Mouse (Mus musculus) hindbrain, embryonic 15.5 days (tissue): ENCODE results near the gene Tyw3. TPM values are rescaled to one million over a fixed set of nuclear protein-coding genes. Genes with fewer than 3 reads are reported as not detected.
A peak's percentile ranks its signal among the peaks of the same experiment; 100 is the strongest.

Experiments used
- ATAC-seq: fragments of 200-750 bp; cut with Nextera tagmentation; 2 replicates; pipeline ENCODE4 v1.8.0; 2017; ENCODE audit warnings: low read depth, moderate number of reproducible peaks, moderate TSS enrichment; ENCODE audit not compliant: low FRiP score
- H3K27ac ChIP-seq: fragments of 300-500 bp; sonication (generic); replicated peaks from 2 replicates; pipeline ENCODE4 v1.5.1; 2015; ENCODE audit warnings: mild to moderate bottlenecking, inconsistent platforms
- H3K27me3 ChIP-seq: fragments of 300-500 bp; sonication (generic); 2 replicates; pipeline ENCODE4 v1.6.1; 2015; ENCODE audit warnings: control low read depth, inconsistent platforms
- H3K36me3 ChIP-seq: fragments of 300-500 bp; sonication (generic); 2 replicates; pipeline ENCODE4 v1.6.1; 2015; ENCODE audit warnings: control low read depth, inconsistent platforms
- H3K4me1 ChIP-seq: fragments of 300-500 bp; sonication (generic); replicated peaks from 2 replicates; pipeline ENCODE4 v1.6.1; 2015; ENCODE audit warnings: control low read depth, inconsistent platforms
- H3K4me2 ChIP-seq: fragments of 300-500 bp; sonication (generic); 2 replicates; pipeline ENCODE4 v1.6.1; 2015; ENCODE audit warnings: moderate library complexity, mild to moderate bottlenecking, inconsistent platforms
- H3K4me3 ChIP-seq: fragments of 300-500 bp; sonication (generic); 2 replicates; pipeline ENCODE4 v1.5.1; 2015; ENCODE audit warnings: mild to moderate bottlenecking, inconsistent platforms
- H3K9ac ChIP-seq: fragments of 300-500 bp; sonication (generic); 2 replicates; pipeline ENCODE4 v1.6.1; 2015; ENCODE audit warnings: inconsistent platforms
- H3K9me3 ChIP-seq: fragments of 300-500 bp; sonication (generic); 2 replicates; pipeline ENCODE4 v1.6.1; 2016; ENCODE audit warnings: control low read depth, inconsistent platforms
- WGBS: fragments of 180-500 bp; shearing (Covaris S2); methylation state at CpG from one replicate; pipeline ENCODE4 v1.1.7; 2015; 5-methylcytosine and 5-hydroxymethylcytosine counted together
- polyA plus RNA-seq: library from polyadenylated mRNA; unstranded; fragments of >200 nt; fragmentation: Nextera tagmentation; extraction: Ambion mirVana; gene quantifications from 2 replicates; pipeline ENCODE4 v1.2.1, GENCODE M21; 2015

Gene Tyw3
- polyA plus RNA-seq, 1 experiment from 2014 or later = 11.9 TPM

DNA sequence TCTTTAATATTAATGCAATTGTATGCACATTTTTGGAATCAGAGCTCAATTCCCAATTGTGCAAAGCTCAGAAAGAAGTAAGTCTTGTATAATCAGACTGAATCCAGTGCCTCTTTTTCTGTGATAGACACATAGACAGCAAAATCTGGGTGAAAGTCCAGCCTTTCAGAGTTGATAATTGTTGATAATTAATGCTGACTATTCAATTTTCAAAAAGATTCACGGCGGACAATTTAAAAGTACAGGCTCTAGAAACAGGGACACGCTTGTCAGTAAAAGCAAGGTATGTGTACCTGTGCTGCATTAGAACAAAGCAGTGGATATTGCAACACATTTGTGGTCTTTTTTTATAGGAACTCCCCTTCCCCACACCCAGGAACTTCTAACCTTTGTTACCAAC lies 34.7 kb downstream of the Tyw3 start:
- no peak overlapping the region for H3K4me2 ChIP-seq
- H3K9ac ChIP-seq = no peak overlapping the region
- no peaks in the 10 kb centered on the region for H3K4me1 ChIP-seq
- no peaks in the 10 kb centered on the region for H3K27me3 ChIP-seq
- ATAC-seq = no peak
- no peaks in the 10 kb centered on the region for H3K36me3 ChIP-seq
- no peak overlapping the region for H3K4me3 ChIP-seq
- H3K27ac ChIP-seq = no peak overlapping the region
- 98% methylated on average over 3 of the region's 3 CpGs for WGBS
- H3K9me3 ChIP-seq = no peaks in the 10 kb centered on the region

DNA sequence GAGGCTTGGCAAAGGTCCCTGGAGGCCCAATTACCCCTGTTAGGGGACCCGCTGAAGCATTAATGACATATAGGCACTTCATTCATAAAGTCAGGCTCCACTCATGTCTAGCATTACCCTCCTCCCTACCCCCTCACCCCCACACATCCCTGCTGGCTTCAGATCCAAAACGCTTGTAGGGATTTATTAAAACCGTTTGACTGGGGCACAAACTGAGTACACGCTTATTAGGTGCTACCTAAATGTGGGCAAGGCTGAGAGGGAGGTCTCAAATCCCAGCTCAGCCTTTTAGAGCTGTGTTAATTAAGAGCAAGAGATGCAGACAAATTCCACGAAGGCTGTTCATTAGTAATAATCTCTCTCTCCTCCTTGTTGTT lies 45.9 kb downstream of the Tyw3 start:
- H3K4me3 ChIP-seq = no peak overlapping the region
- H3K27me3 ChIP-seq = peaks cover 7% of the 10 kb centered on the region; the same call in 1 of the 2 replicates
- no peak overlapping the region for H3K9ac ChIP-seq
- no peak overlapping the region for H3K4me2 ChIP-seq
- no peak overlapping the region for H3K27ac ChIP-seq
- ATAC-seq = peak; percentile 56; the same call in 1 of the 2 replicates
- peaks cover 19% of the 10 kb centered on the region for H3K4me1 ChIP-seq
- WGBS = 25% methylated on average over 5 of the region's 5 CpGs
- H3K36me3 ChIP-seq = no peaks in the 10 kb centered on the region
- no peaks in the 10 kb centered on the region for H3K9me3 ChIP-seq

DNA sequence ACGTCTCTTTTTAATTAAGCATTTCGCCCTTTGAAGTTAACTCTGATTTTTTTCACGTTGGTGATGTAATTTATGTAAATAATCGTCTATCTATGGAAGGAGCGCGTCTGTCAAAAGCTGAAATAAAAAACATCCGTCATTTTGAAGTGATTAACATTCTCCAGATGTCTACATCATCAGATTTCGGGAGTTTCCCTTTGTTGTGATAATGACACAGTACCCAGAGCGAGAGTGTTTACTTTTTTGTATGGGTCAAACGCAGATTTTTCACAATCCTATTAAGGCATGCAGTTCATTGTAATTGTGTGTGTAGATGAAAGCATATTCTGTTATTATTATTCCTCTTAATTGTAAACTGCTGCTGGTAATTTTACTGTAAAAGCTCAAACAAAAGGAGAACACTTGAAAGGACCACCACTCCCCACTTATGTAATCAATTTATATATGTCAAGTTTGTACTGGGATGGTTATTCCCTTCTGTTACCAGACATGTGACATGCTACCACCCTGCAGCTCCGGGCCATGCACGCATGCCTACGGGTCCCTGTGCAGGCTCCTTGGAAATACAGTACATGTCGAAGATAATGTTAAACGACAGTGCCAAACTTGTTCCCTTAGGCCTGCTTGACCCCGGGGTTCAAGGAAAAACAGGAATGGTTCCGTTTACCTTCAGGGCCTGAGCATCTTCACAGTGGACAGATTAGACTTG lies 46.4 kb downstream of the Tyw3 start:
- Histone ChIP-seq H3K36me3 (no peaks in the 10 kb centered on the region), H3K9ac (no peak overlapping the region), H3K27me3 (peaks cover 7% of the 10 kb centered on the region; the same call in 1 of the 2 replicates), H3K4me3 (no peak overlapping the region), H3K4me1 (peaks cover 19% of the 10 kb centered on the region), H3K27ac (no peak overlapping the region), H3K9me3 (no peaks in the 10 kb centered on the region), H3K4me2 (no peak overlapping the region)
- WGBS = 30% methylated on average over 17 of the region's 17 CpGs
- peak; percentile 59; the same call in 1 of the 2 replicates for ATAC-seq

- H3K27ac ChIP-seq = no peak overlapping the region
- H3K27me3 ChIP-seq = peaks cover 7% of the 10 kb centered on the region; the same call in 1 of the 2 replicates
- ATAC-seq = no peak
- no peaks in the 10 kb centered on the region for H3K9me3 ChIP-seq
- WGBS = 22% methylated on average over 8 of the region's 8 CpGs
- H3K4me2 ChIP-seq = no peak overlapping the region
- no peak overlapping the region for H3K9ac ChIP-seq
- no peak overlapping the region for H3K4me3 ChIP-seq
- H3K4me1 ChIP-seq = peaks cover 19% of the 10 kb centered on the region
- no peaks in the 10 kb centered on the region for H3K36me3 ChIP-seq
These were observed 48.0 kb downstream of the Tyw3 start for GRCm38 (mm10) chr3:154548868-154549301.

DNA sequence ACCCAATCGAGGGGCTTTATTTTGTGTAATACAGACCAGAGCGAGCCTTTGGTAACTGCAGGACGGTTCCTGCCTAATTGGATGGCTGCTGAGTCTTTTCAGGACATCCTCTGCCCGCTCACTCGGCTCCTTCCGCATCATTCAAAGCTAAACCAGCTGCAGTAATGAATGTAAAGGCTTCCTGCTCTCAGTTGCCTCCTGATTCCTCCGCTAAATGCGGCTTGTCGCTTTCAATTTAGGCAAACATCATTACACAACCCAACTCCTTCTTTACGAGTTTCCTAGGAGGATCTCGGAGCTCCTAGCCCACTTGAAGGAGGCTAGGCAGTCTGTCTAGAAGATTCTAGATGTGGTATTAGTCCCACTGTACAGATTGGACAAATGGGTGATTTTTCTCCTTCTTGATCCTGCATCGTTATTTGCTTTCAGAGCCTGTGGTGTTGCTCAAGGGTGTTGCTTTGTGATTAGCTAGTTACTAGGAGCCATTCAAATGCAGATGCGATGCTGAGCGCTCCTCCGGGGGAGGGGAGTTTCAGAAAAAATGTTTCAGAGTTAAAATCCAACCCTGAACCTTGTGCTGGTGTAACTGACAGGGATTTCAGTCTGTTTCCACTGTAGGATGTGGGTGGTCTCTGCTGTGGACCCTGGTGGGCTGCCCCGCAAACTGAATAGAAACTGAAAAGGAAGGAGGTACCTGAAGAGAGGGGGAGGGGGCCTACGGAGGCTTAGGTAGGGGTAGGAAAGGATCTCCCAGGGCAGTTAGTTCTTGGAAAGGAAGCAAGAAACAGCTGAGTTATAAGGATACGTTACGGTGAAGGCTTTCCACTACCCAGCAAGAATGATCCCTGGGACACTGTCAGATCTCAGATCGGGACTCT lies 49.1 kb downstream of the Tyw3 start:
- Histone ChIP-seq H3K9me3 (no peaks in the 10 kb centered on the region), H3K27me3 (peaks cover 7% of the 10 kb centered on the region; the same call in 1 of the 2 replicates), H3K4me2 (peak overlapping the region; percentile 37), H3K4me3 (peak overlapping the region; percentile 9), H3K27ac (no peak overlapping the region), H3K4me1 (peaks cover 19% of the 10 kb centered on the region), H3K36me3 (no peaks in the 10 kb centered on the region), H3K9ac (no peak overlapping the region)
- WGBS = 6% methylated on average over 20 of the region's 20 CpGs
- peak; percentile 44 for ATAC-seq

DNA sequence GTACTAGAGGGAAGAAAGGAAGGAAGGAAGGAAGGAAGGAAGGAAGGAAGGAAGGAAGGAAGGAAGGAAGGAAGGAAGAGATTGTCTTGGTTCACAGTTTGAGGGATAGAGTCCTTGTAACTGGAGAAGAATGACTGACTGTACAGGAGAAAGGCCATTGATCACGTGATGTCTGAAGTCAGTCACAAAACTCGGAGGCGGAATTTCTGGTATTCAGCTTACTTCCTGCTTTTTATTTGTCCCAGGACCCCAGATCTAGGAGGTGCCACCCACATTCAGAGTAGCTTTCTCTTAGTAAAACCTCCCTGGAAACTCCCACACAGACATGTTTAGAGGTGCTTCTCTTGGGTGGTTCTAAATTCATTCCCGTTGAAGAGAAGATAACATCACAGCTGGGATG lies 50.7 kb downstream of the Tyw3 start:
- Histone ChIP-seq H3K4me3 (no peak overlapping the region), H3K9me3 (no peaks in the 10 kb centered on the region), H3K4me2 (no peak overlapping the region), H3K36me3 (no peaks in the 10 kb centered on the region), H3K27ac (no peak overlapping the region), H3K9ac (no peak overlapping the region), H3K4me1 (peaks cover 19% of the 10 kb centered on the region), H3K27me3 (peaks cover 7% of the 10 kb centered on the region; the same call in 1 of the 2 replicates)
- ATAC-seq = no peak
- 73% methylated on average over 4 of the region's 4 CpGs for WGBS

DNA sequence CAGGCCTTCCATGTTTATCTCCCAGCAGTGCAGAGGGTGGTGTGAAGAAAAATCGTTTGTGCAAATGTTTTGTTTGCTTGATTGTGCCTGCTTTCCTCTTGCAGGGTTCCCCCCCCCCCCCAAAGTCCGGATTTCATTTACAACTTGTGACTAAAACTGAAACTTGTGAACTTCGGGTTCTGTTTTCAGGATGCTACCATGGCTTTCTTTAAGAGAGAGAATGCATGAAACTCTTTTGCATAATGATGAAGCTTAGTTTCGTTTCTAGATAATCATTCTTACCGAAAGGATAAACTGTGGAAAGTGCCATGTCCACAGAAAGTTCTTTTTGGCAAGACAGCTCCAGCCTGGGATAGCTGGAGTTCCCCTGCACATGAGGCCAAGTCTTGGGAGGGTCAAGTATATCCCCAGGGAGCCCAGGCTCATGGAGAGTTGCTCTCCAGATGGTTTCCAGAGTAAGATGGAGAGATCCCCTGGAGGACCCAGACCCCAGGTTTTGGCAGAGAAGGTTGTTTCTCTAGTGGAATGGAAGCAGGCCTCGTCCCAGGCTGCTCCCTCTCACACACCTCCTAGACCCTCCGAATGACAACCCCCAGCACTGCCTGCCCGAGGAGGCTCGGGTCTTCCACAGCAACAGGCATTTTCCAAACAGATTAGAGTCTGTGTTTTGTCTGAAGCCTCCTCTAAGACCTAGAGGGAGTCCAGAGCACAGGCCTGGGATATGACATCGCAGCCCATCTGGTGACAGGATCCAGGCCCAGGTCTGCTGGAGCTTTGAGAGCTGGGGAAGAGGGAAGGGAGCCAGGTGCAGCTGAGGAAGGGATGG lies 56.6 kb downstream of the Tyw3 start:
- WGBS = 76% methylated on average over 10 of the region's 10 CpGs
- no peak overlapping the region for H3K9ac ChIP-seq
- no peaks in the 10 kb centered on the region for H3K36me3 ChIP-seq
- no peak for ATAC-seq
- H3K9me3 ChIP-seq = no peaks in the 10 kb centered on the region
- H3K27ac ChIP-seq = no peak overlapping the region
- no peaks in the 10 kb centered on the region for H3K4me1 ChIP-seq
- no peaks in the 10 kb centered on the region for H3K27me3 ChIP-seq
- H3K4me2 ChIP-seq = no peak overlapping the region
- no peak overlapping the region for H3K4me3 ChIP-seq

- Histone ChIP-seq H3K4me3 (no peak overlapping the region), H3K27ac (no peak overlapping the region), H3K4me1 (no peaks in the 10 kb centered on the region), H3K9ac (no peak overlapping the region), H3K9me3 (no peaks in the 10 kb centered on the region), H3K27me3 (no peaks in the 10 kb centered on the region), H3K36me3 (no peaks in the 10 kb centered on the region), H3K4me2 (no peak overlapping the region)
- ATAC-seq = no peak
- 80% methylated on average over 5 of the region's 5 CpGs for WGBS
These were observed 60.8 kb downstream of the Tyw3 start for GRCm38 (mm10) chr3:154536134-154536533.

- no peak overlapping the region for H3K4me2 ChIP-seq
- 82% methylated on average over 5 of the region's 5 CpGs for WGBS
- no peak overlapping the region for H3K9ac ChIP-seq
- no peaks in the 10 kb centered on the region for H3K9me3 ChIP-seq
- H3K36me3 ChIP-seq = no peaks in the 10 kb centered on the region
- no peak overlapping the region for H3K27ac ChIP-seq
- ATAC-seq = no peak
- no peaks in the 10 kb centered on the region for H3K27me3 ChIP-seq
- H3K4me1 ChIP-seq = no peaks in the 10 kb centered on the region
- H3K4me3 ChIP-seq = no peak overlapping the region
These were observed 63.7 kb downstream of the Tyw3 start for GRCm38 (mm10) chr3:154533246-154533645.

- WGBS = 45% methylated on average over 5 of the region's 5 CpGs
- Histone ChIP-seq H3K27me3 (no peaks in the 10 kb centered on the region), H3K9me3 (no peaks in the 10 kb centered on the region), H3K4me2 (no peak overlapping the region), H3K4me1 (no peaks in the 10 kb centered on the region), H3K9ac (no peak overlapping the region), H3K36me3 (no peaks in the 10 kb centered on the region), H3K27ac (no peak overlapping the region), H3K4me3 (no peak overlapping the region)
- no peak for ATAC-seq
These were observed 67.9 kb downstream of the Tyw3 start for GRCm38 (mm10) chr3:154528973-154529372.

DNA sequence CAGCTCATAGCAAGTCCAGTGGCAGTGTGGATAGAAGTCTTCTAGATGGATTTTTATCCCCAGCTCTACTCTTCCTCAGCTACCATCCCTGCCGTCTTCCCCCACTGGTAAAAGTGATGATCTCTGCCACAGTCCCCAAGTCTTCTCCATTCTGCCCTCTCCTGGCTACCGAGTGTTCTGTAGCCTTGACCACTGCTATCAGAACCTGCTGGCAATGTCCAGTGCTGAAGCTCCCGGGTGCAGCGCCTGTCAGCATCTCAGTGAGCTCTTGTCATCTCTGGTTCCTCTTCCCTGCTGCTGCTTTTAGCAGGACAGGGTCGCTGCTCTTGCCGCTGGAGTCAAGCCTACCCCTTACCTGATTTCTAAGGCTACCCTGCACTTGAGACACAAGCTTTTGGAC lies 70.3 kb downstream of the Tyw3 start:
- no peak overlapping the region for H3K4me2 ChIP-seq
- no peaks in the 10 kb centered on the region for H3K4me1 ChIP-seq
- no peak for ATAC-seq
- no peaks in the 10 kb centered on the region for H3K36me3 ChIP-seq
- H3K9ac ChIP-seq = no peak overlapping the region
- no peaks in the 10 kb centered on the region for H3K9me3 ChIP-seq
- 40% methylated on average over 6 of the region's 6 CpGs for WGBS
- no peak overlapping the region for H3K4me3 ChIP-seq
- no peak overlapping the region for H3K27ac ChIP-seq
- no peaks in the 10 kb centered on the region for H3K27me3 ChIP-seq
